Mouse (Mus musculus) ZHBTc4 (cell line): ENCODE measurements around the gene Igf2r.

ENCODE experiments used
- DNase-seq: peaks from one replicate; pipeline ENCODE4 v3.0.0-alpha.2; 2011; ENCODE audit warnings: low read depth, low spot score

Gene Igf2r

DNA sequence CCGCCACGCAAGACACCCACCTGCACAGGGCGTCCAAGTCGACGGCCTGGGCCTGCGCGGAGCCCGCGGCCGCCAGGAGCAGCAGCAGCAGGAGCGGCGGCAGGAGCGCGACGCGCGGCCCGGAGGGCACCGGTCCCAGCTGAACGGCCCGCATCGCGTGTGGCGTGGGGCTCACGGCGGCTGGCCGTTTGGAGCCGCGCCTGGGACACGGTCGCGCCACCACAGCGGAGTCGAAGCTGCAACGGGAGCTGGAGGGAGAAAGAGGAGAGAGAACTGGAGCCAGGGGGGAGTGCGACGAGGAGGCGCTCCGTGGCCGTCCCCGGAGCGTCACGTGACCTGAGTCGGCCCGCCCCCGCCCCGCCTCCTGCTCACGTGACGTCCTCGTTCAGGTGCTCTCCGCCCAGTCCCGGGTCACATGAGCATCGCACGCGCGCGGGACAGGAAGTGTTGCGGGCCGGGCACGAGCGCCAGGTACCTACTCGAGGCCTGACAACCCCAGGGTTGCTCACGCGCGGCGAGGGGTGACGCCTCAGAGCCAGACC, at the start of gene Igf2r:
TSS of gene Igf2r (minus strand) at position 285 of the 542 bp plus-strand sequence.
- peak; percentile 96 for DNase-seq

DNA sequence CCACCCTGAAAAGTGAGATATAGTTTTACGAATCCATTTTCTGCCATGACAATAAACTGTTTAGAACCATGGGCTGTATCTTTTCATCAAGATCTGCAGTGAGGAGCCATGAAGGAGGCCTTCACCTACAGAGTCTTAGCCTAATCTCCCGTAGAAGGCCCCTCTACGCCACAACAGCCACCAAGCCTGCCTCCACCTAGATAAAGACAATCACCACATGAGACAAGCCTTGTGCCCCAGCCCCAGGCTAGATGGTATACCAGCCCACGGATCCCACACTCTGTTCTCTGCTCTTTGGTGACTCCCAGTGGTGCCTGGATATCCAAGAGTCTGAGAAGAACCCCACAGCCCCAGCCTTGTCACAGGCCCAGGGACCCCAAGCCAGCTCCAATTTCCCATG, 46.4 kb upstream of the Igf2r start:
- no peak for DNase-seq

DNA sequence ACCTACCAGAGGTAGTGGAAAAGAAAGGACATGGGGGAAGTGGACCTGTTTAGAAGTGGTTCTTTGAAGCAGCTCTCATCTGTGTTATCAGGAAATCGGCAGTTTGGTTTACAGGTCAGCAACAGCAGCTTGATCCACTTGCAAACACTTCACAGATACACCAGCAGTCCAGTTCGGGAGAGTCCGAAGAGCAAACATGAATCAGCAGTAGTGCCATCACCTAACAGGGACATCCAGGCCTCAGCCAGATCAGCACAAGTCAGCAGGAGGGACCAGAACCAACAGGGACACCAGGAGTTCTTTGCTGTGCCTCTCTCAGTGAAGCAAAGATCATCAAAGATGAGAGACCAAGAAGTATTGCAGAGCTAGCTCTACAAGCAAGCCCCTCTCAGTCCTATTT, 45.0 kb upstream of the Igf2r start:
- DNase-seq: no peak

DNA sequence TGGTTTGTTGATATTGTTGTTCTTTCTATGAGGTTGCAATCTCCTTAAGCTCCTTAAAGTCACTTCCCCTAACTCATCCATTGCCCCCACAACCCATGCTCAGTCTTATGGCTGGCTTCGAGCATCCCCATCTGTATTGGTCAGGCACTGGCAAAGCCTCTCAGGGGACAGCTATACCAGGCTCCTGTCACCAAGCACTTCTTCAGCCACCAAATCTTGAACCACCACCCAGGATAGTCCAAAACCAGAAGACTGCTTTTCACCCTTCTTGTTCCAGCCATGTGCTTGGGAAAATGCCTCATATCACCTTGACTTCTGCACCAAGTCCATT, 41.5 kb upstream of the Igf2r start:
- no peak for DNase-seq

DNA sequence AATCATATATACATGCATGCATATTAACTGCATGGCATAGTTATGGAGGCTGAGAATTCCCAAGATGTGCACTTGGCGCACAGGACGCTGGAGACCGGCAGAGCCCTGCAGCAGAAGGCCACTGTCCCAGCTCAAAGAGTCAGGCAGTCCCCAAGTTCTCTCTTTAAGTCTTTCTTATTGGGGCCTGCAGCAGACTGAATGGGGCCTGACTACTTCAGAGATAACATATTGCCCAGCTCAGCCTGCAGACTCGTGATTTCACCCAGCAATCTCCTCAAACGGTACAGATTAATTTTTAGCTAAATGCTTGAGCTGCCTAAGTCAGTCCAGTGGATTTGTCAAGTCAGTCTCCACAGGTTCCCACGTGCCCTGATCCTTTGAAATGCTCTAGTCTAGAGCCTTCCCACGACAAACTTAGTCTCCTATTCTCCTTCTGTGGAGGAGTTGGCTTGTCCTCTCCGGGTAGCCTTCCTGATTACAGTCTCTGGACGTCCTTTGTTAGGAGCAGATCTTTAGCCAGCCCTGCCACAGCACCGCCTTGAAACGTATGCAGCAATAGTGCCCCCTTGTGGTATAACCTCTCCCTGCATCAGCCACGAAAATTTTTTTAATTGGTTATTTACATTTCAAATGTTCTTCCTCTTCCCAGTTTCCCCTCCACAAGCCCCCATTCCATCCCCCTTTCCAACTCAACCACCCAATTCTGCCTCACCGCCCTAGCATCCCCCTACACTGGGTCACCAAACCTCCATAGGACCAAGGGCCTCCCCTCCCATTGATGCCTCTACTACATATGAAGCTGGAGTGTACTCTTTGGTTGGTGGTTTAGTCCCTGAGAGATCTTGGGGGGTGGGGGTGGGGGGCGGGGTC, 40.9 kb upstream of the Igf2r start:
- DNase-seq: peak; percentile 79

DNA sequence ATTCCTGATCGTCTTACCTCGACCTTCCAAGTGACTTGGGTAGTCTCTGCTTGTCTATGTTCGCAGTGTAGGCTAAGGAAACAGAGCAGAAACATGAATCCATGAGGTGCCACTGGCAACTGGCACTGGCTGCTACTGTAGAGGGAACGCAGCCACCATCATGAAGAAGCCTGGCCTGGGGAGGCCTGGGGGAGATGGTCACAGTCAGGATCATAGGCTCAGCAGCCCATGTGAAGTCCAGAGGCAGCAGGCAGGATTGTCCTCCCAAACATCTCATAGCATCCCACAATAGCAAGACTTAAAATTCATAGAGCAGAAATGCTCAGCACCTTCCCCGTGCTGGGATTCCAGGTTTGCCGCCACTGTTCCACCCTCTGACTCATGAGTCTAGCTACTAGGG, 39.4 kb upstream of the Igf2r start:
- DNase-seq: no peak

DNA sequence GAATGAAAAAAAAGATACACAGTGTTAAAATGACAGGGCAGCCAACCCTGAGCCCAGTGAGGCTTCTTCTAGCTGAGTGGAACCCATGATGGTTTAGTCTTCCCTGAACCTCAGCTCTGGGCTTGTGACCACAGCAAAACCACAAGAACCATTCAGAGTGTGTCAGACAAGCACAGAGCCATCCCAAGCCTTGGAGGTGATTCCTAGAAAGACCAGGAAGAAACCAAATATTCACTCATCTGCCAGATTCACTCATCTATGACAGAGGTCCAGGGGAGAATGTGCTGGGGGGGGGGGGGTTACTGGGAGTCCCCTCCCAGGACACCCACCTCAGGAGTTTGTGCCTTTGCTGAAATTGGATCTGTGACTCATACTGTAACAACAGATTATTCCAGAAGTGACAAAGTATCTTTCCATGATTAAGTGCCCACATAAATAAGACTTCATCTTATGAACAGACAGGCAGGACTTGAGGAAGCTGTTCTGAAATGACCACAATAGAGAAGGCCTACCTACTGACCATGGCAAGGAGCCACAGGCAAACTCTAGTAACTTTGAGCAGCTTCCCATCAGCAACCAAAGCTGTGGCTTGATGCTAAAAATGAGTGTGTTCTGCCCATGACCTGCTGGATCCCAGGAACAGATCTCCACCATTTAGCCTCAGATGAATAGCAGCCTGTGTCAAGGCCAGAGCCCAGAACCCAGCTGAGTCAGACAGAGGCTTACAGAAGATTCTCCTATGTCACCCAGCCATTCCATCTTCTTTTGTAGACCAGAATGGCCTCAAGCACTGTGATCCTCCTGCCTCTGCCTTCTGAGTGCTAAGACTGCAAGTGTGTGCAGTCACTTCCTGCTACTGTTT, 35.4 kb upstream of the Igf2r start:
- no peak for DNase-seq

DNA sequence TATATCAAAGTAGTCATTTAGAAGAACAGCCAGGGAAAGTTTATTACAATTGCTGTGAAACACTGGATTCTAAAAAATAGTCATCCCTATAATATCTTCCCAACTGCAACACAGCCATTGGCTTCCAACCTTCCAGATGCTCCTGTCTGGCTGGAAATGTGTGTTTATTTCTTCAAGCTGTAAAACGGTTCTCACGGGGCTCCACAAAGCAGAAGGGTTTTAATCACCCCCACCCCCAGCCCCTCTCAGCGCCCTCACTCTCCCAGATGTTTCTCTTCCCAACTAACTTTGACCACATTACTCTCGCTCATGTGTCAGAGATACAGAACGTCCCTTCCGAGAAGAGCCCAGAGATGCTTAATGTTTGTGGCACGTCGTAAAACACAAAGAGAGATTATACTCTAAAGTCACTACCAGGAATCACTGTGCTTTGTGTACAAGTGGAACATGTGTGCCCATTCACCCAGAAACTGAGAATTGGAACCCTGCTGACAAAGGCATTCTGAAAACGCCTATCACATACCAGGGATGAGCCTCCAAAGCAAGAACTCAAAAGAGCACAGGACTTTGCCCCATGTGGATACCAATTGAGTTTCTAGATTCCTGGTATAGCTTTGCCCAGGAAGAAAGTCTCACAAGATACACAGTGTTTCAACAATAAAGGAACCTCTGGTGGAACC, 32.5 kb upstream of the Igf2r start:
- peak; percentile 36 for DNase-seq

DNA sequence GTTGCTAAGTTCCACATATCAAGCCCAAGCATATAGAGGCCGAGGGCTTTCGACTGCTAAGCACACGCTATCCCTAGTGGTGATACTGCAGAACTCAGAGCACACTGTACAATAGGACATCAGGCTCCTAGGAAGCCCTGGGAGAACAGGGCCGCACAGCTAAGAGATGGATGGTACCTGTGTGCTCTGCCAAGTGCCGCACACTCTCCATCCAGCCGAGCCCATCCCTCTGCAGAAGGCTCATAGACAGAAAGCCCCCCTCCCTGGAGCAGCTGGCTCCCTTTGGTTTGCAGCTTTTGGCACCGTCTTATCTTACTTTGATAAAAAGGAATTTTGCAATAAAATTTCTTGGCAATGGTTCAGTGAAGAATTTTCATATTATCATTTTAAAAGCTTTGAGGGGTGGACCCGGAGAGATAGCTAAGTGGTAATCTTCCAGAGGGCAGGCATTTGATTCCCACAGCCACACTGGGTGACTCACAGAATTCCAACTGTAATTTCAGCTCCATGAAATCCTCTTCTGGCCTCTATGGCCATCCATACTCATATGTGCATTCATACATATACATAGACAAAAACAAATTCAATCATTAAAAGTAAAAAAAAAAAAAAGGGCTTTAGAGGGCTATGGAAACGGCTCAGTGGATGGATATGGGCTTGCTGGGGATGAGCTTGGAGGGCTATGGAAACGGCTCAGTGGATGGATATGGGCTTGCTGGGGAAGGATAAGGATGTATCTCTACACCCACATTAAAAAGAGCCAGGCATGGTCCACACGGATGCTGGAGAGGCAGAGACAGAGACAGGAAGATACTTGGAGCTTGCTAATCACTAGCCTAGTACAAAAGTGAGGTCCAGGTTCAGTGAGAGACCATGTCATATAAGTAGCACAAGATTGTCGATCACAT, 30.2 kb upstream of the Igf2r start:
- peak; percentile 15 for DNase-seq

DNA sequence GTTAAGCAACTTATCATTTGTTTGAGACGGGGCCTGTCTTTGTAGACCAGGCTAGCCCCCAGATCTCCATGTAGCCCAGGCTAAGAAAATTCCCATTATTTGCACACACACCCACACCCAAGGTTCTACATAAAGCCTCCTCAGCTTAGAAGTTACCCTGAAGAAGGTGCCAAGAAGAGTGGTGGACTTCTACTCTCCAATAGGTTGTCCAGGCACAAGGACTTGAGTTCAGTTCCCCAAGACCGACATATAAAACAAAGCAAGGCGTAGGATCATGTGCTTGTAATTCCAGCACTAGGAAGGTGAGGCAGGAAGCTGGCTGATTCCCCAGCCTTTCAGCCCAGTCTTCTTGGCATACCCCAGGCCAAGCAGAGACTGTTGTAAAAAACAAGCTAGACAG, 29.1 kb upstream of the Igf2r start:
- no peak for DNase-seq

DNA sequence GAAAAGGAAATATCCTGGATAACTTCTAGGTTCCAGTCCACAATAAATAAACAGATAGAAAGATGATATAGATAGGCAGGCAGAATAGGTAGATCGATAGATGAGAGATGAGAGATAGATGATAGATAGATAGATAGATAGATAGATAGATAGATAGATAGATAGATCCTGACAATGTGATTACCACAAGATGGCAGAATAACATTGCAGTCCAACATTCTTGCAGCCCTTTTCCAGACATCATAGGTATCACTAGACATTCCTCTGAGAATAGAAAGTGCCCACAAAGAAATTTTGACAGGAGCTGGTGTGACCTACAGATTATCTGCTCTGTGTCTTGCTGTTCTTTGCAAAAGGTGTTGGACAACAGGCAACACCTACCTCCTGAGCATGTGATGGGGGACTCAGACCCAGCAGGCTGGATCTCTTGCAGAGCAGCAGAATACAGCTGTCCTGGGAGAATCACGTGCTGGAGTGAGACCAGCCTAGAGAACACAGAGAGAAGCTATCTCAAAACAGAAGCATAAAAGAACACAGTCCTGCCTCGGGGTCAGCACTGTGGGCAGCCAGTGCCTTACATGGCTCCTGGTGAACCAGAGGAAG, 28.1 kb upstream of the Igf2r start:
- no peak for DNase-seq

DNA sequence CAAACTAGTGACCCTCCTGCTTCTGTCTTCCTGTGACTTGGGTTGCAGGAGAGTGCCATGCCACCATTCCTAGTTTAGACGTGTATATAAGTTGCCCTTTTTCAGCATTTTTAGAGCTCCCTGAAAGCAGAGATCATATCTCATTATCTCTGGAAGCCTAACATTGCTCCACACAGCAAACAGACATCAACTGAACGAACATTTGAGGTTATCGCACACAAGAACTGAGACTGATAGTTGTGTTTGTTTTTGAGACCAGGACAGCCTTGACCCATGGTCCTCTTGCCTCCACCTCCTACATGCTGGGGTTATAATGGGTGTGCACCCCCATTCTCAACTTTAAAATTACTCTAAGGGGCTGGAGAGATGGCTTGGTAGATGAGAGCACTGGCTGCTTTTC, 27.2 kb upstream of the Igf2r start:
- DNase-seq: no peak

DNA sequence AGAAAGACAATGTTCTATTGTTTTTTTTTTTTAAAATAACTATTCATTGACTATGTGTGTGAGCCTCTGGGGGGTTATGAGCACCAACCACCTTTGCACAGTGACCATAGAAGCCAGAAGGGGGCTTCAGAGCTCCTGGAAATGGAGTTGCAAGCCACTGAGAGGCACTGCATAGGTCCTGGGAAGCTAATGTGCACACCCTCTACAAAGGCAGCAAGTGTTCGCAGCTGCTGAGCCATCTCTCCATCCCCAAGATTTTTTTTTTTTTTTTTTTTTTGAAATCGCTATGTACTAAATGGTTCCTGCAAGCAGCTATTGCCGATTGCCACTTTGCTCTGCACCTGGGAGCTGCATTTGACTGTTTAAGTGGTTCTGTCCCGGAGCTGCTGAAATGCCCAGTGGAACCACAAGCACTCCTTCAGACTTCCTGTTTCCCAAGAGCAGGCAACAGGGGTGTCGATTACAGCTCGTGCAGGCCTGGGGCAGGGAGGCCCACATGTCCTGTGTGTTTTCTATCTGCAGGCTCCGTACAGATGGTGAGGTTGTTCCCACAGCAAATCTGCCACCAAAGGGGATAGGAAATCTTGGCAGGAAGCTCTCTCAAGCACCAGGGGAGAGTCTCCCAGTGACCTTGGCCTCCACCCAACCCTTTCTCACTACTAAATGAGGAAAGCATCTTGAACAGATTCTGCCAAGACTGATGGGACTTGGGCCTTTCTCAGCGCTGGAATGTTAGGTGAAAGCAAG, 24.4 kb upstream of the Igf2r start:
- no peak for DNase-seq

DNA sequence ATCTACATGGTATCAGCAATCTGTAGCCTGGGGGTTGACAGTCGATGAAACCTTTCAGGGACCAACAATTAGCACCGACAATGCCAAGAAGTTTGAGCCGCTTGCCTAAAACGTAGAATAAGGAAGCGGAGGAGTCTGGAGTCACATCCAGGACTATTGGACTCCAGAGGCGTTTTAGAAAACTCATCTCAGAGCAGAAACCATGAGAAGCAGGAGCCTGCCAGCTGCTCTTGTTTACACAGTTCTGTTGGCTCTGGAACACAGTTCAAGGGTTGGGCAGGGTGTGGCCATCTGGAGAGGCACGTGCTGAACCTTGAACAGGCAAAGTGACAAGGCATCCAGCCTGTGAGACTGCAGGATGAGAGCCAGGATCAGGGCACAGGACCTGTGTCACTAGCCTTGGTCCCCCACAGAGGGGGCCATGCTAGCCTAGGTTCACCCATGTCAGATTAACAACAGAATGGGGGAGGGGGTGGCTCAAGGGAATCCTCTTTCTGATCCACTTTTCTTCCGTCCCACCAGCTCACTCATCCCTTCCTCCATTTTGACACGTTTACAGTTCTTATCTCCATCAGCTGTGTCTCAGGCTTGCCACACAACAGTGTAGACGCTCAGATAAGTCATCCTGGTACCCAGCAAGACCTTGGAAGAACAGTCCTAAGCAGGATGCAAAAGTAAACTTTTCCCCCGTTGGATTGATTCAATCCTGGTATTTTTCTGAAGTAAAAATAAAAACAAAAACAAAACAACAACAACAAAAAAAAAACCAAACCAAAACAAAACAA, 23.1 kb upstream of the Igf2r start:
- peak; percentile 26 for DNase-seq

DNA sequence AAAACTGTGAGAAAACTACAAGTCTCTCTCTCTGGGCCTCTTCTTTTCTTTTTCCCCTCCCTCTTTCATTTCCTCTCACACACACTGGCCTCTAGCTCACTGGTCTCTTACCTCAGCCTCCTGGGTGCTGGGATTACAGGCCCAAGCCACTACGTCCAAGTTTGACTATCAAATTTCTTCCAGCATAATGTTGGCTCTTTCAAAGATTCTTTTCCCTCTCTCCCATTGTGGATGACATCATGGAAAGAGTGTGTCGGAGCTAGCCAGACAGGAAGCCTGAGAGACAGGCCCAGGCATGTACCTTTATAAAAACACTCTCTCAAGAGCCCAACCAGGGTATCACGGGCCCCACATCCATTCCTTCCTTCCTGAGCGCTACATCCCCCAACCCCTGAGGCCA, 22.0 kb upstream of the Igf2r start:
- DNase-seq: no peak

DNA sequence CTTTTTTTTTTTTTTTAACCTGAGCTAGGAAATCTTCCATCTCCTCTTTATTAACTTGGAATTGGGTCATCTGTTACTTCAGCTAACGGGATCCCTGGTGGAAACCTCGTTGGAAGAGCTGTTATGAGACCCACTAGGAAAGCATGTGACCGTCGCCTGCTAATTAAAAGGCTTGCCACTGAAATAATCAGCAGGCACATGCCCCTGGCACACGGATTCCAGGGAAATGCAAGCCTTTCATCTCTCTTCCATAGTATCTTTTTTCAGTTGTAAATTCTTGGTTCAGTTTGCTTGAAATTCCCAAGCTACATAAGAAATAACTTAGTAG, 21.6 kb upstream of the Igf2r start:
- no peak for DNase-seq

DNA sequence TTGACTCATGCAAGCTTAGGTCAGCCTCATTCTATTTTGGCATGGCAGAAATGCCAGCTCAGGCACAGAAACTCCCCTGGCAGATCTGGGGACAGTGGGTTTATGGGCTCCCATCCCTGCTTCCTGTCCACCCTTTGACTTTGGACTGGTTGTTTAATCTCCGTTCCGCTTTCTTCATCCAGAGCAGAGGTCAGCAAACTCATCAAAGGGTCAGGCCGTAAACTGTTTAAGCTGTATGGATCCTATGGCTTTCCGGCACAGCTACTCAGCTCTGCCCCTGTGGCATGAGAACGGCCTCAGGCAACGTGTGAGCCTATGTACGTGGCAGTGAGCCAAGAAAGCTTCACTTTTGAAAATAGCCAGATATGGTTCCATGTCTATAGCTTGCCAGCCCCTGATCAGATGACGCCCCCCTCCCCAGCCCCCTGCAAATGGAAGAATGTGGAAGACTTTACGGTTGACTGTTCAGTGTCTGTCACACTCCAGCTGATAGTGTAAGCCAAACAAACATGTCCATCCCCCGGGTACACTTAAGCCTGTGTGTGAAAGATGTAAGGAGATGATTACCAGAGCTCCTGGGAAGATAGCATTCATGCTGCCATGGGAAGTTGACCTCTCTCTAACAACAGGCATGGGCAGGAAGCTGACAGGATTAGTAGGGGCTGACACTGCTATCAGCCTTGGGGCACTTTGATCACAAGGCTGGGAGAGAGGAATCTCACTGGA, 21.1 kb upstream of the Igf2r start:
- DNase-seq: no peak
